Mouse (Mus musculus) ES-E14 (cell line): Measurements from ENCODE around the gene Armc6. TPM values are rescaled to one million over a fixed set of nuclear protein-coding genes. Genes with fewer than 3 reads are reported as not detected.

Experiments
- DNase-seq: peaks from one replicate; pipeline ENCODE4 v3.0.0-alpha.2; 2013; ENCODE audit warnings: low read depth, low spot score
- H3K27ac ChIP-seq: 2 replicates; pipeline ENCODE4 v1.5.1; 2012; ENCODE audit warnings: low read depth, mild to moderate bottlenecking, low read length, moderate library complexity, mixed read lengths; ENCODE audit not compliant: poor library complexity, insufficient read depth, severe bottlenecking
- H3K36me3 ChIP-seq: 2 replicates; pipeline ENCODE4 v1.6.1; 2012; ENCODE audit warnings: mild to moderate bottlenecking, low read length, moderate library complexity, mixed read lengths; ENCODE audit not compliant: control insufficient read depth, poor library complexity, insufficient read depth, severe bottlenecking
- H3K4me1 ChIP-seq, 2 experiments: fragments of 150-350 bp in 1 of 2; sonication (generic) in 1 of 2; 2 replicates each; pipeline ENCODE4 v1.6.1; 2012; ENCODE audit warnings: low read length in 2 of 2, mild to moderate bottlenecking in 1 of 2, mixed read lengths in 1 of 2; ENCODE audit not compliant: control insufficient read depth in 2 of 2, insufficient read depth in 2 of 2, poor library complexity in 1 of 2
- H3K4me3 ChIP-seq, 2 experiments: fragments of 150-350 bp in 1 of 2; sonication (generic) in 1 of 2; 2 replicates each; pipeline ENCODE4 v1.5.1; 2012; ENCODE audit warnings: low read length in 2 of 2, low read depth in 1 of 2, mild to moderate bottlenecking in 1 of 2, mixed read lengths in 1 of 2; ENCODE audit not compliant: insufficient read depth in 1 of 2, poor library complexity in 1 of 2, severe bottlenecking in 1 of 2
- H3K9ac ChIP-seq: 2 replicates; pipeline ENCODE4 v1.6.1; 2012; ENCODE audit warnings: low read depth, mild to moderate bottlenecking, low read length, mixed read lengths; ENCODE audit not compliant: poor library complexity, insufficient read depth, severe bottlenecking
- H3K9me3 ChIP-seq: fragments of 150-350 bp; sonication (generic); 2 replicates; pipeline ENCODE4 v1.6.1; 2012; ENCODE audit warnings: low read depth, mild to moderate bottlenecking, low read length; ENCODE audit not compliant: control insufficient read depth, insufficient read depth
- CHD2 ChIP-seq: IDR thresholded peaks from 2 replicates; pipeline ENCODE4 v1.6.1; 2014; ENCODE audit warnings: mild to moderate bottlenecking, low read depth, low read length, inconsistent platforms
- HCFC1 ChIP-seq: IDR thresholded peaks from 2 replicates; pipeline ENCODE4 v1.6.1; 2012; ENCODE audit warnings: low read length, inconsistent platforms, borderline replicate concordance; ENCODE audit not compliant: insufficient read depth
- MAFK ChIP-seq: IDR thresholded peaks from 2 replicates; pipeline ENCODE4 v1.6.1; 2014; ENCODE audit warnings: mild to moderate bottlenecking, low read depth, low read length, inconsistent platforms; ENCODE audit not compliant: insufficient read depth
- ZC3H11A ChIP-seq: IDR thresholded peaks from 2 replicates; pipeline ENCODE4 v1.6.1; 2012; ENCODE audit warnings: low read depth, mild to moderate bottlenecking, inconsistent platforms, low read length, borderline replicate concordance
- ZNF384 ChIP-seq: IDR thresholded peaks from 2 replicates; pipeline ENCODE4 v1.6.1; 2012; ENCODE audit warnings: low read depth, low read length, inconsistent platforms
- in situ Hi-C, 2 experiments: fragments of 600-800 bp; cut with MboI; formaldehyde crosslinking; loops; one replicate each; pipeline ENCODE4 v1.15.1; 2025; ENCODE audit warnings: low sequenced_read_pairs in 2 of 2, inconsistent platforms in 1 of 2; ENCODE audit not compliant: unreplicated experiment in 2 of 2
- total RNA-seq: library from RNA; depleted of rRNA; stranded (reverse); fragments of 300-350 nt; gene quantifications from 2 replicates; pipeline ENCODE4 v1.2.3, GENCODE M21; 2012

The Armc6 gene
- total RNA-seq, 1 experiment: 61.8 TPM

DNA sequence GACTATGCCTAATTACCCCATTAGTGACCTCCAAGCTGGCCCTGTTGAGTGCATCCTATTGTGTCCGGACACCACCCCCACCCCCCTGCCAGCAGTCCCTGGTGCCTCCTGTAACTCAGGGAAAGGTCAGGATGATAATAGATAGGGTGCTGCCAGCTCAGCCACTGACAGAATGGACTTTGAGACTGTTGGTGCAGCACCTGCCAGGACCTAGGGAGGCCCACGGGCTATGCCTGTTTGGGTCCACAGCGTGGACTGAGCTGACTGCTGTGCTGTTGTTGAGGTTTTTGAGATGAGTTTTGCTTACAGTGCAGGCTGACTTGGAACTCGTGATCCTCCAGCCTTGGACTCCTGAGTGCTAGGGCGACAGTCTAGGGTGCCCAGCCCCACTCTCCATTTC is 41.0 kb downstream of the Armc6 start:
- Histone ChIP-seq H3K27ac (no peak overlapping the region), H3K36me3 (no peaks in the 10 kb centered on the region), H3K9me3 (no peaks in the 10 kb centered on the region), H3K4me1 (no peaks in the 10 kb centered on the region), H3K9ac (no peak overlapping the region), H3K4me3 (no peak overlapping the region)
- no peak for DNase-seq
- no peak for TF ChIP-seq ZNF384
- no peak for TF ChIP-seq ZC3H11A
- TF ChIP-seq HCFC1: no peak
- TF ChIP-seq CHD2: no peak
- TF ChIP-seq MAFK: no peak
- in situ Hi-C loops: no loop called here

DNA sequence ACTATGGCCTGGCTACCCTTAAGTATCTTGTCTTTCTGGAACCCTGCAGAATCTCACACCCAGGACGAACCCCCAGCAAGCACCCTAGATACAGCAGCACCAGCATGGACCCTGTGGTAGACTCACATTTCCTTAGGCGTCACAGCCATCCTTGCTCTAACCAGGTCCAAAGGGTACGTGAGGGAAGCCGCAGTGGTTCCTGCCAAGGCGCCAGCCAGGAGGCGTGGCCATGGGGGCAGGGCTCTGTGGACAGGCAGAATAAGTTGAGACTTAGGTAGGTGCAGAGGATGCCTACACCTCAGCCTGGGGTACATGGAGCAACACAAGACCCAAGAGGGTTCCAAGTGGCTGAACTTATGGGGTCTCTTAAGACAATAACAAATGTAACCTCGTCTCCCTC is 45.6 kb downstream of the Armc6 start:
- TF ChIP-seq MAFK (no peak), ZNF384 (no peak), HCFC1 (no peak), CHD2 (no peak), ZC3H11A (no peak)
- Histone ChIP-seq H3K9ac (no peak overlapping the region), H3K36me3 (no peaks in the 10 kb centered on the region), H3K9me3 (no peaks in the 10 kb centered on the region), H3K27ac (no peak overlapping the region), H3K4me3 (no peak overlapping the region), H3K4me1 (peaks cover 0 to 2% of the 10 kb centered on the region in 2 experiments; a peak in 1 of 4 replicates)
- no peak for DNase-seq
- in situ Hi-C loops: no loop called here

DNA sequence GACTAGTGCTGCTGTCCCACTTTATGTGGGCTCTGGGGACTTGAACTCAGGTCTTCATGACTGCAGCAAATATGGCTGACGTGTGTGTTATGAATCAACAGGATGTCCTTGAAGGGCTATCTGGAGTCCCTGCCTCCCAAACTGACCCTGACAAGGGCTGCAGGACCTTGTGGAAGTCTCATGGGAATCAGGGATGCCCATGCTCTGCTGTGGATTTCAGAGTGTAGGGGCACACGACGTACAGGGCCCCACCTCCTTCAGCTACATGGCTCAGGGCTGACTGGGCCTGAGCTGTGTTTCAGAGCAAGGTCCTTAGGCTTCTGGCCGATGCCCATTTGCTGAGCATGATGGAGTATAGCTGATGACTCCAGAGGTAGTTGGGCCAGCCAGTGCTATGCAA is 51.1 kb downstream of the Armc6 start:
- Histone ChIP-seq H3K4me1 (peaks cover 0 to 4% of the 10 kb centered on the region in 2 experiments; a peak in 1 of 4 replicates), H3K36me3 (no peaks in the 10 kb centered on the region; the same call in 1 of the 2 replicates), H3K9ac (no peak overlapping the region), H3K4me3 (no peak overlapping the region), H3K27ac (no peak overlapping the region), H3K9me3 (no peaks in the 10 kb centered on the region)
- DNase-seq: no peak
- in situ Hi-C loops: no loop called here
- TF ChIP-seq ZNF384 (no peak), HCFC1 (no peak), ZC3H11A (no peak), CHD2 (no peak), MAFK (no peak)

DNA sequence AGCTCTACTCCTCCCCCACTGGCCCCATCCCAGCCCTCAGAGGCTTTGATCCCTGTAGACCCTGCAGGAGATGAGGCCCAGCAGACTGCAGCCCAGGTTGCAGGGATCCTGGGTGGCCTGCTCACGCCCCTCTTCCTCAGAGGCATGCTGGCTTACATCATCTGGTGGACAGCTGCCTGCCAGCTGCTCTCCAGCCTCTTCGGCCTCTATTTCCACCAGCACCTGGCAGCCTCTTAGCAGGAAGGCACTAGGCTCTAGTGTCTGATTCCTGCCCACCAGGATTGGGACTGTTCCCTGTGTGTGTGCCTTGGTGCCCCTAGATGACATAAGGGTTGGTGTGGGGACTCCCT is 52.4 kb downstream of the Armc6 start:
- no peak for DNase-seq
- H3K4me3 ChIP-seq: no peak overlapping the region
- H3K4me1 ChIP-seq: peaks cover 0 to 4% of the 10 kb centered on the region in 2 experiments; a peak in 1 of 4 replicates
- in situ Hi-C loops: no loop called here
- no peaks in the 10 kb centered on the region for H3K9me3 ChIP-seq
- no peak overlapping the region for H3K9ac ChIP-seq
- H3K36me3 ChIP-seq: peaks cover 5% of the 10 kb centered on the region; the same call in 1 of the 2 replicates
- TF ChIP-seq ZC3H11A (no peak), HCFC1 (no peak), ZNF384 (no peak), MAFK (no peak), CHD2 (no peak)
- no peak overlapping the region for H3K27ac ChIP-seq
